Comparison of ENCODE assay signal across 8 mouse cellular contexts in genomic region chr13:113617891-113618823, GRCm38 (mm10). TPM values are rescaled to one million over a fixed set of nuclear protein-coding genes. Genes with fewer than 3 reads are reported as not detected.
DNase-seq lines count a peak whose midpoint lies in the region; ATAC-seq and TF ChIP-seq lines count a peak whose summit lies in the region.

Snx18 (minus strand) TSS chr13:113618564.

- peak; percentile 61 for DNase-seq in 416B (ENCODE audit: low read depth)
- peak; percentile 97 for DNase-seq in embryonic facial prominence, embryonic 14.5 days (ENCODE audit: low spot score)
- peak; percentile 94 to 95 for DNase-seq in heart, adult 2 months
- peak; percentile 88 to 89 for DNase-seq in kidney, adult 8-10 months
- DNase-seq in midbrain, embryonic 14.5 days = peak; percentile 98
- peak; percentile 71 for DNase-seq in spleen, adult 12 weeks (ENCODE audit: low spot score)

- peaks cover 14% of the 10 kb centered on the region for H3K79me2 ChIP-seq in heart, adult 2 months (replicated peaks; ENCODE audit: control insufficient read depth, insufficient read depth, low read length)

- TF ChIP-seq CTCF in bone marrow, adult 2 months (IDR thresholded peaks at IDR 0.05; ENCODE audit: control insufficient read depth, insufficient read depth, low read length) = peak; percentile 92
- TF ChIP-seq CTCF in heart, adult 2 months (IDR thresholded peaks at IDR 0.05) = peak; percentile 99

- peak within 1 kb of the TSS; percentile 92 for H3K27ac ChIP-seq in bone marrow, adult 2 months (ENCODE audit: control insufficient read depth, insufficient read depth, low read depth, low read length, poor library complexity)
- H3K27ac ChIP-seq in embryonic facial prominence, embryonic 14.5 days (replicated peaks; ENCODE audit: low read depth, low read length) = peak within 1 kb of the TSS; percentile 90
- H3K27ac ChIP-seq in heart, adult 2 months = peak within 1 kb of the TSS; percentile 95
- peak within 1 kb of the TSS; percentile 91 for H3K27ac ChIP-seq in limb, embryonic 12.5 days
- H3K27ac ChIP-seq in midbrain, embryonic 14.5 days (replicated peaks; ENCODE audit: low read depth, low read length) = peak within 1 kb of the TSS; percentile 91

- under 1% methylated on average over 112 of the region's 119 CpGs for WGBS in bone marrow, adult 2 months
- under 1% methylated on average over 54 of the region's 119 CpGs for WGBS in embryonic facial prominence, embryonic 14.5 days
- WGBS in heart, adult 2 months = under 1% methylated on average over 115 of the region's 119 CpGs
- WGBS in limb, embryonic 12.5 days = under 1% methylated on average over 101 of the region's 119 CpGs
- WGBS in midbrain, embryonic 14.5 days = under 1% methylated on average over 111 of the region's 119 CpGs

- H3K9ac ChIP-seq in embryonic facial prominence, embryonic 14.5 days (ENCODE audit: low read depth, low read length) = peak within 1 kb of the TSS; percentile 88
- peak within 1 kb of the TSS; percentile 94 for H3K9ac ChIP-seq in heart, adult 2 months (ENCODE audit: low read depth, low read length)
- H3K9ac ChIP-seq in limb, embryonic 12.5 days (replicated peaks) = peak within 1 kb of the TSS; percentile 97
- H3K9ac ChIP-seq in midbrain, embryonic 14.5 days (replicated peaks; ENCODE audit: low read length) = peak within 1 kb of the TSS; percentile 87

- peak; percentile 94 for ATAC-seq in embryonic facial prominence, embryonic 14.5 days (ENCODE audit: low read depth)
- peak; percentile 85 for ATAC-seq in limb, embryonic 12.5 days (ENCODE audit: insufficient number of reproducible peaks, insufficient read depth, low FRiP score, low TSS enrichment, low read depth)
- ATAC-seq in midbrain, embryonic 14.5 days (ENCODE audit: low FRiP score, low TSS enrichment) = peak; percentile 95

- intact Hi-C loops in heart, adult 2 months (cut with DNase I) = loop anchor here (1.0 to 10.0 kb wide), 8 partner anchors 36 to 573 kb away; partner anchors contain the start of gene Gpx8

- peak; percentile 71; the same call in 1 of the 2 replicates for TF ChIP-seq POLR2A in bone marrow, adult 2 months (IDR thresholded peaks at IDR 0.05; ENCODE audit: borderline replicate concordance, control insufficient read depth, low read depth, low read length)
- TF ChIP-seq POLR2A in heart, adult 2 months (IDR thresholded peaks at IDR 0.05; ENCODE audit: insufficient read depth, low read depth, low read length) = peak; percentile 85

- H3K4me3 ChIP-seq in bone marrow, adult 2 months (replicated peaks; ENCODE audit: control insufficient read depth, low read depth, low read length) = peak within 1 kb of the TSS; percentile 94
- H3K4me3 ChIP-seq in embryonic facial prominence, embryonic 14.5 days (ENCODE audit: low read depth, low read length) = peak within 1 kb of the TSS; percentile 88
- peak within 1 kb of the TSS; percentile 92 for H3K4me3 ChIP-seq in heart, adult 2 months
- peak within 1 kb of the TSS; percentile 95 for H3K4me3 ChIP-seq in limb, embryonic 12.5 days (replicated peaks)
- H3K4me3 ChIP-seq in midbrain, embryonic 14.5 days (replicated peaks; ENCODE audit: low read depth, low read length) = peak within 1 kb of the TSS; percentile 86

- peaks cover 2% of the 10 kb centered on the region; the same call in 1 of the 2 replicates for H3K4me1 ChIP-seq in bone marrow, adult 2 months (ENCODE audit: control insufficient read depth, insufficient read depth, low read length)
- peaks cover 30% of the 10 kb centered on the region for H3K4me1 ChIP-seq in embryonic facial prominence, embryonic 14.5 days (ENCODE audit: control insufficient read depth, insufficient read depth, low read length)
- peaks cover 17% of the 10 kb centered on the region for H3K4me1 ChIP-seq in heart, adult 2 months (ENCODE audit: control insufficient read depth, insufficient read depth, low read length)
- H3K4me1 ChIP-seq in limb, embryonic 12.5 days (replicated peaks) = peaks cover 58% of the 10 kb centered on the region
- H3K4me1 ChIP-seq in midbrain, embryonic 14.5 days (ENCODE audit: control insufficient read depth, insufficient read depth, low read length) = peaks cover 41% of the 10 kb centered on the region

- H3K4me2 ChIP-seq in embryonic facial prominence, embryonic 14.5 days (ENCODE audit: low read depth, low read length) = peak within 1 kb of the TSS; percentile 94
- H3K4me2 ChIP-seq in limb, embryonic 12.5 days = peak within 1 kb of the TSS; percentile 93
- peak within 1 kb of the TSS; percentile 69 for H3K4me2 ChIP-seq in midbrain, embryonic 14.5 days (ENCODE audit: low read length)

- H3K36me3 ChIP-seq in embryonic facial prominence, embryonic 14.5 days (ENCODE audit: control insufficient read depth, insufficient read depth, low read length) = no peaks in the 10 kb centered on the region; the same call in 1 of the 2 replicates
- H3K36me3 ChIP-seq in heart, adult 2 months (ENCODE audit: control insufficient read depth, insufficient read depth, low read length) = peaks cover 5% of the 10 kb centered on the region; the same call in 1 of the 2 replicates
- no peaks in the 10 kb centered on the region for H3K36me3 ChIP-seq in limb, embryonic 12.5 days
- no peaks in the 10 kb centered on the region for H3K36me3 ChIP-seq in midbrain, embryonic 14.5 days (ENCODE audit: control insufficient read depth, insufficient read depth, low read length)

- H3K9me3 ChIP-seq in embryonic facial prominence, embryonic 14.5 days (ENCODE audit: control insufficient read depth, low read length) = no peaks in the 10 kb centered on the region
- no peaks in the 10 kb centered on the region for H3K9me3 ChIP-seq in limb, embryonic 12.5 days
- H3K9me3 ChIP-seq in midbrain, embryonic 14.5 days (ENCODE audit: control insufficient read depth, low read length) = no peaks in the 10 kb centered on the region

- peak; percentile 89 for TF ChIP-seq EP300 in heart, adult 2 months (IDR thresholded peaks at IDR 0.05; ENCODE audit: insufficient read depth, low read depth, low read length)

- no peaks in the 10 kb centered on the region for H3K27me3 ChIP-seq in embryonic facial prominence, embryonic 14.5 days (replicated peaks; ENCODE audit: control insufficient read depth, insufficient read depth, low read length)
- H3K27me3 ChIP-seq in heart, adult 2 months (ENCODE audit: control insufficient read depth, insufficient read depth, low read length) = no peaks in the 10 kb centered on the region
- no peaks in the 10 kb centered on the region for H3K27me3 ChIP-seq in limb, embryonic 12.5 days
- H3K27me3 ChIP-seq in midbrain, embryonic 14.5 days (ENCODE audit: control insufficient read depth, insufficient read depth, low read length) = no peaks in the 10 kb centered on the region

RNA-seq across cellular contexts. Expression of gene Snx18, which starts in this region (rescaled TPM):
- polyA plus RNA-seq in bone marrow, adult 2 months (2011; ENCODE audit: insufficient read depth, insufficient read length, low replicate concordance, missing spikeins) = 9.0 and 22.1 TPM in 2 replicates
- polyA plus RNA-seq in embryonic facial prominence, embryonic 14.5 days (2014; fragmentation: Nextera tagmentation; extraction: Ambion mirVana) = 31.5 and 33.8 TPM in 2 replicates
- total RNA-seq in heart, adult 2 months (2021) = 10 to 100 TPM; 18.0 to 20.4 TPM
- 8.3 and 14.8 TPM in 2 replicates for polyA plus RNA-seq in heart, adult 2 months (2012; rRNA removed)
- polyA plus RNA-seq in limb, embryonic 12.5 days (2016; fragmentation: Nextera tagmentation; extraction: Ambion mirVana) = 40.6 and 41.5 TPM in 2 replicates
- 10.3 and 13.2 TPM in 2 replicates for polyA plus RNA-seq in midbrain, embryonic 14.5 days (2014; fragmentation: Nextera tagmentation; extraction: Ambion mirVana)

Comparison
In these comparisons a context has a peak if more than half of its experiments do, and no peak if none do; other contexts are left out.
1. Peak in every context shown above with its lines: DNase-seq, ATAC-seq, H3K4me3 ChIP-seq and H3K27ac ChIP-seq.